Mouse (Mus musculus): Measurements from ENCODE around the gene Cplx3. TPM values are rescaled to one million over a fixed set of nuclear protein-coding genes. Genes with fewer than 3 reads are reported as not detected.

The Cplx3 gene
- polyA plus RNA-seq, 1 experiment from 2014 or later, result not detected

DNA sequence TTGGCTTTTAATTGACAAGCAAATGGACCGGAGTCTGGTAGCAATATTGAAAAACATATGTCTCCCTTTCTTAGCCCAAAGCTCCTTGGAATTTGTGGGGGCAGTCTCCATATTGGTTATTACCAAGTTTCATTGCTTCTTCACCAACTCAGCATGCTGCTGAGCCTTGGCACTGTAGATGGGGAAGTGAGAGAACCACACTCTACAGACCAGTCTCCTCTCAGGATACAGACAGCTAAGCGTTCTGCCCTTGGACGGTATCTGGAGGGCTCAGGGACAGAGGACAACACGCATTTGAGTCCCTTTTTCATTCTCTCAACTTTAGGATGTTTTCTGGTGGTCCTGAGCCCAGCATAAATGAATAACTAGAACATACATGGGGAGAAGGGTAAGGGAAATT lies 47.5 kb downstream of the Cplx3 start:
- ATAC-seq (ENCODE audit: insufficient number of reproducible peaks, insufficient read depth, low FRiP score, low read depth), result no peak
- H3K36me3 ChIP-seq (ENCODE audit: control insufficient read depth, insufficient read depth, low read length), result no peaks in the 10 kb centered on the region
- 80% methylated on average over 4 of the region's 4 CpGs for WGBS

DNA sequence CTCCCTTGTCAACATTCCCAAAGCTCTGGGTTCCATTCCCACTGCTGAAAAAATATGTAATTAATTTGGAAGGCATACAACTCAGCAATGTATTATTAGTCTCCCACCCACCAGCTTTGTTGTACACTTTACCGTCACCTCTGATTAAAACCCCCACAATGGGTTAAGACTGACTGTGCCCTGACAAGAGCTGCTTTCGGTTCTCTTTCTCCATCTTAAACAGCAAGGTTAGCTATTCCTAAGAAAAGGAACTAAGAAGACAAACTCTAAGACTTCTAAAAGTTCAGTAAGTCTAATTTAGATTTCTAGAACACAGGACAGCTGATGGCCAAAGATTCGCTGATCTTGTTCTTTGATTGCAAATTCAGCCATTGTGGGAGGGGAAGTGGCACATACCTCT lies 48.9 kb downstream of the Cplx3 start:
- H3K36me3 ChIP-seq (ENCODE audit: control insufficient read depth, insufficient read depth, low read length), result no peaks in the 10 kb centered on the region
- no peak overlapping the region for H3K4me2 ChIP-seq (ENCODE audit: low read length)
- no peak for ATAC-seq (ENCODE audit: insufficient number of reproducible peaks, insufficient read depth, low FRiP score, low read depth)
- H3K4me1 ChIP-seq (ENCODE audit: control insufficient read depth in 2 of 2, insufficient read depth in 2 of 2, low read length in 2 of 2), result peaks cover 5 to 14% of the 10 kb centered on the region in 2 experiments
- H3K4me3 ChIP-seq (ENCODE audit: control insufficient read depth in 1 of 2, insufficient read depth in 1 of 2, low read depth in 1 of 2, low read length in 2 of 2), result no peak overlapping the region
- H3K9ac ChIP-seq (ENCODE audit: low read length), result no peak overlapping the region
- no peaks in the 10 kb centered on the region for H3K9me3 ChIP-seq (ENCODE audit: control insufficient read depth, low read length)
- 75% methylated on average over 3 of the region's 3 CpGs for WGBS
- no peaks in the 10 kb centered on the region for H3K27me3 ChIP-seq (ENCODE audit: control insufficient read depth, insufficient read depth, low read length)
- no peak overlapping the region for H3K27ac ChIP-seq (replicated peaks in 1 of 2; ENCODE audit: control insufficient read depth in 1 of 2, insufficient read depth in 1 of 2, low read depth in 2 of 2, low read length in 2 of 2)

More for the DNA sequence above, 47.5 kb downstream of the Cplx3 start:
- Histone ChIP-seq H3K4me2 (ENCODE audit: low read length) (no peak overlapping the region), H3K9me3 (ENCODE audit: control insufficient read depth, low read length) (no peaks in the 10 kb centered on the region), H3K27me3 (ENCODE audit: control insufficient read depth, insufficient read depth, low read length) (no peaks in the 10 kb centered on the region), H3K27ac (replicated peaks in 1 of 2; ENCODE audit: control insufficient read depth in 1 of 2, insufficient read depth in 1 of 2, low read depth in 2 of 2, low read length in 2 of 2) (no peak overlapping the region), H3K9ac (ENCODE audit: low read length) (no peak overlapping the region), H3K4me3 (ENCODE audit: control insufficient read depth in 1 of 2, insufficient read depth in 1 of 2, low read depth in 1 of 2, low read length in 2 of 2) (no peak overlapping the region), H3K4me1 (ENCODE audit: control insufficient read depth in 2 of 2, insufficient read depth in 2 of 2, low read length in 2 of 2) (peaks cover 7 to 24% of the 10 kb centered on the region in 2 experiments)

DNA sequence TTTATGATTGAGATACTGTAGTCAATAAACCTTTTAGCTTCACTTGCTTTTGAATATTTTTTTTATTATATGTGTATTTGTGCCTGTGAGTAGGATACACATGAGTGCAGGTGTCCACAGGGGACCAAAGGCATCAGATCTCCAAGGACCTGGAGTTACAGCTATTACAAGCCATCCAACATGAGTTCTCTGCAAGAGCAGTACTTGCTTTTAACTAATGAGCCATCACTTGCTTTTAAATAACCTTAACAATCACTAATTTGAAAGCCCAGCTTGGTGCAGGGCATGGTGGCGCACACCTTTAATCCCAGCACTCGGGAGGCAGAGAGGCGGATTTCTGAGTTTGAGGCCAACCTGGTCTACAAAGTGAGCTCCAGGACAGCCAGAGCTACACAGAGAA lies 51.3 kb downstream of the Cplx3 start:
- WGBS, result 58% methylated on average over 3 of the region's 3 CpGs
- Histone ChIP-seq H3K27ac (replicated peaks in 1 of 2; ENCODE audit: control insufficient read depth in 1 of 2, insufficient read depth in 1 of 2, low read depth in 2 of 2, low read length in 2 of 2) (no peak overlapping the region), H3K27me3 (ENCODE audit: control insufficient read depth, insufficient read depth, low read length) (no peaks in the 10 kb centered on the region), H3K36me3 (ENCODE audit: control insufficient read depth, insufficient read depth, low read length) (0 out of 2 replicates have a peak, but pooled peaks cover 4% of the 10 kb centered on the region), H3K9ac (ENCODE audit: low read length) (no peak overlapping the region), H3K4me3 (ENCODE audit: control insufficient read depth in 1 of 2, insufficient read depth in 1 of 2, low read depth in 1 of 2, low read length in 2 of 2) (no peak overlapping the region), H3K9me3 (ENCODE audit: control insufficient read depth, low read length) (no peaks in the 10 kb centered on the region), H3K4me1 (ENCODE audit: control insufficient read depth in 2 of 2, insufficient read depth in 2 of 2, low read length in 2 of 2) (peaks cover 12 to 17% of the 10 kb centered on the region in 2 experiments), H3K4me2 (ENCODE audit: low read length) (no peak overlapping the region)
- no peak for ATAC-seq (ENCODE audit: insufficient number of reproducible peaks, insufficient read depth, low FRiP score, low read depth)

DNA sequence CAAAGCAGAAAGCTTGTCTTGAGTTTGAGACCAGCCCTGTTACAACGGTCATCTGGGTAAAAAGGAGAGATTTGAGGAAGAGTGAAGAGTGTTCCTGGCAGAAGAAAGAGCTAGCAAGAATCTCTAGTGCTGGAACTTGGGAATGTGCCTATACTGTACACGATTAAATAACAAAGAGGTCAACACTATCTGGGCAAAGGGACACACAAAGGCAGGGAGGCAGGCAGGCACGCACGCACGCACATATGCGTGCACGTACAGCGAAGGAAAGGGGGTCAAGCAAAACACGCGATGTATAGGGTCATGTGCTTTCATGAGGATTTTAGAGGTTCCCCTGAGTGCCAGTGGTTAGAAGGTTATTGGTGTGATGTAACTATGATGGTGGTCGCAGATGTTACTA lies 53.0 kb downstream of the Cplx3 start:
- peaks cover 17 to 29% of the 10 kb centered on the region in 2 experiments for H3K4me1 ChIP-seq (ENCODE audit: control insufficient read depth in 2 of 2, insufficient read depth in 2 of 2, low read length in 2 of 2)
- no peaks in the 10 kb centered on the region for H3K9me3 ChIP-seq (ENCODE audit: control insufficient read depth, low read length)
- H3K27me3 ChIP-seq (ENCODE audit: control insufficient read depth, insufficient read depth, low read length), result no peaks in the 10 kb centered on the region
- H3K36me3 ChIP-seq (ENCODE audit: control insufficient read depth, insufficient read depth, low read length), result peaks cover 19% of the 10 kb centered on the region
- no peak for ATAC-seq (ENCODE audit: insufficient number of reproducible peaks, insufficient read depth, low FRiP score, low read depth)
- WGBS, result 68% methylated on average over 11 of the region's 11 CpGs
- no peak overlapping the region for H3K4me3 ChIP-seq (ENCODE audit: control insufficient read depth in 1 of 2, insufficient read depth in 1 of 2, low read depth in 1 of 2, low read length in 2 of 2)
- H3K27ac ChIP-seq (replicated peaks in 1 of 2; ENCODE audit: control insufficient read depth in 1 of 2, insufficient read depth in 1 of 2, low read depth in 2 of 2, low read length in 2 of 2), result no peak overlapping the region
- H3K4me2 ChIP-seq (ENCODE audit: low read length), result peak overlapping the region; percentile 16; the same call in 1 of the 2 replicates
- no peak overlapping the region for H3K9ac ChIP-seq (ENCODE audit: low read length)

DNA sequence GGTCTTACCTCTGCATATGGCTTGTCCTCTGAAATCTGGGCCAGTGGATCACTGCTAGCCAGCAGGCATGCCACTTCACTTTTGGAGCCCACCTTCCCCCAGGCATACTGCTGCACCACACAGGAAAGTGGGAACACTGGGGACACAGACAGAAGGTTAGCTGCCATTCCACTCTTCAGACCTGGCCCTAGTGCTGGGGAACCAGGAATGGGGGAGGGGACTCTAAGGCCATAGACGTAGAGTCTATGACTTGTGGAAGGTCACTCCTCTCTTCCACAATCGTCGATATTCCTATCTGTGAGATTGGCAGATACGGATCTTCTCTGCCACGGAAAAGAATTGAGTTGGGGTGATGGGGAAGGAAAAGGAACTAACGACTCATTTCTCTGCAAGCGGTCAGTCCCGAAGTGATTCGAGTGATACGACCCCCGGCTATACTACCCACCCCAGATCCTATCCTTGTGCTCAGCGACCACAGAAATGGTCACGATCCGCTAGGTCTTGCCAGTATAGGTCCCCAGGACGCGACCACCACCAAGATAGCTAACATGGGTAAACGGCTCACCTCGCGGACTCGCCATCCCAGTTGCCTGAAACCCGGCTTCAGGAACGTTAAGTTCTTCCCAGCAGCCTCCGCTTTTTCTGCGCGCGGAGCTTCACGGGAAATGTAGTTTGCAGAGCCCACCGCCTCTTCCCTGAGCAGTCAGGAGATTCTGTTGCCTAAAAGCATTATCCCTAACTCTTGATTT lies 53.8 kb downstream of the Cplx3 start, which contains the start of gene Mpi:
TSS of gene Mpi (minus strand) at position 625 of the 749 bp plus-strand sequence.
- no peak for ATAC-seq (ENCODE audit: insufficient number of reproducible peaks, insufficient read depth, low FRiP score, low read depth)
- H3K27ac ChIP-seq (replicated peaks in 1 of 2; ENCODE audit: control insufficient read depth in 1 of 2, insufficient read depth in 1 of 2, low read depth in 2 of 2, low read length in 2 of 2), result peak within 1 kb of the TSS in 1 of 2 experiments; percentile 24; a peak in 2 of 4 replicates
- no peaks in the 10 kb centered on the region for H3K9me3 ChIP-seq (ENCODE audit: control insufficient read depth, low read length)
- WGBS, result under 1% methylated on average over 28 of the region's 28 CpGs
- H3K27me3 ChIP-seq (ENCODE audit: control insufficient read depth, insufficient read depth, low read length), result no peaks in the 10 kb centered on the region
- peak within 1 kb of the TSS; percentile 73 for H3K4me2 ChIP-seq (ENCODE audit: low read length)
- H3K36me3 ChIP-seq (ENCODE audit: control insufficient read depth, insufficient read depth, low read length), result peaks cover 27% of the 10 kb centered on the region
- peaks cover 17 to 36% of the 10 kb centered on the region in 2 experiments for H3K4me1 ChIP-seq (ENCODE audit: control insufficient read depth in 2 of 2, insufficient read depth in 2 of 2, low read length in 2 of 2)
- H3K9ac ChIP-seq (ENCODE audit: low read length), result peak within 1 kb of the TSS; percentile 83
- H3K4me3 ChIP-seq (ENCODE audit: control insufficient read depth in 1 of 2, insufficient read depth in 1 of 2, low read depth in 1 of 2, low read length in 2 of 2), result peak within 1 kb of the TSS; percentile 65 to 75

DNA sequence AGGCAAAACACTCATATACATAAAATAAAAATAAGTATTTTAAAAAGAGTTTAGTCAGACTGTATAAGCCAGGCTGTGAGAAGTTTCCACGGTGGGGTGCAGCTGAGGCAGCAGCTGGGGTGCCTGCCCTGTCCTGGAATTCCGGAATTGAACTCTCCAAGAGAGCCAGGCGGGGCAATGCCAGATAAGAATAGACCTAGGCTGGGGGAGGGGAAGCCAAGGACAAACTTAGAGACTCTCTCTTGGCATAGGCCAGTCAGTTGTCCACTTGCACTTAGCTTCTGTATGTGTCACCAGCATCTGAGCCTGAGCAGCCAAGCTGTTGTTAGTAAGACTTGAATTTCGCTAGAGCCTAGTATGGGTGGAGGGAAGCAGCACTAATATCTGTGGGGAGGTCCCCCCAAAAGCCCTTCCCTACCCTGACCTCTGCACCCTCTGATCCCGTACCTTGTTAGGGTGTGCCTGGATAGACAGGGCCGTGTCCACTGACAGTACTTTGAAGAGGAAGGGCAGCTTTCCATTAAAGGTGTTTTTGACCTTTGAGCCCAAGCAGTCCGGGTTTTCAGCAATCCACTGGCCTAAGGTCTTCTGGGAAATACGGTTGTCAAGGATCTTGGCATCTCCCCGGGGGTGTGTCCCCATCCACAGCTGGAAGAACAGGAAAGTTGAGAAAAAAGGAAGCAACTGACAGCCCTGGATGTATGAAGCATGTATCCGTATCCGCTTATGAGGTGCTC lies 55.8 kb downstream of the Cplx3 start:
- peak overlapping the region; percentile 47 for H3K4me2 ChIP-seq (ENCODE audit: low read length)

More for the DNA sequence above, 55.8 kb downstream of the Cplx3 start:
- WGBS, result 48% methylated on average over 11 of the region's 11 CpGs
- Histone ChIP-seq H3K27ac (replicated peaks in 1 of 2; ENCODE audit: control insufficient read depth in 1 of 2, insufficient read depth in 1 of 2, low read depth in 2 of 2, low read length in 2 of 2) (peak overlapping the region; percentile 87 to 89), H3K4me1 (ENCODE audit: control insufficient read depth in 2 of 2, insufficient read depth in 2 of 2, low read length in 2 of 2) (peaks cover 17 to 36% of the 10 kb centered on the region in 2 experiments), H3K27me3 (ENCODE audit: control insufficient read depth, insufficient read depth, low read length) (no peaks in the 10 kb centered on the region), H3K36me3 (ENCODE audit: control insufficient read depth, insufficient read depth, low read length) (peaks cover 47% of the 10 kb centered on the region), H3K4me3 (ENCODE audit: control insufficient read depth in 1 of 2, insufficient read depth in 1 of 2, low read depth in 1 of 2, low read length in 2 of 2) (no peak overlapping the region), H3K9me3 (ENCODE audit: control insufficient read depth, low read length) (no peaks in the 10 kb centered on the region), H3K9ac (ENCODE audit: low read length) (peak overlapping the region; percentile 45; the same call in 1 of the 2 replicates)
- peak; percentile 60 for ATAC-seq (ENCODE audit: insufficient number of reproducible peaks, insufficient read depth, low FRiP score, low read depth)

Measured in heart, embryonic 14.5 days (tissue).